Mouse (Mus musculus) thymus, postnatal 25 days (tissue): ENCODE results near the gene Otp.

Experiments
- DNase-seq: peaks from one replicate; pipeline ENCODE4 v3.0.0; 2022

Otp gene

DNA sequence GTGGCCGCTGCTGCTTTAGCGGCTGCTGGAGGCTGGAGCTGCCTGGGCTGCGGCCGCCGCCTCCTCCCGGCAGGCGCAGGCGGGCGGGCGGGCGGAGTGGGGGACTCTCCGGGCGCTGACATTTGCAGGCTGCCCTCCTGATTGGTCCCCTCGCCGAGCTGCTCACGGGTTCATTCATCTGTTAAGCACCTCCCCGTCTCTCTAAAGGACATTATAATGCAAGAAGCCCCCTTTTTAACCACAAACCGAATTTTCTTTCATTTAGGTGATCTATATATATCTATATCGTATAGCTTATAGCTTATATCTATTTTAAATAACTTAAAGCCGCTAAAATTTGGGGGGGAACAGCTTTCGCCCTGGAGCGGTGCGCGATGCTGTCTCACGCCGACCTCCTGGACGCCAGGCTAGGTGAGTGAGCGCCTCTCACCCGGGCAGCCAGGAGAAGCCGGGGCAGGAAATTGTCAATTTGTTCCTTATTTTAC, at the start of gene Otp:
TSS of gene Otp (plus strand) at position 207 of the 485 bp plus-strand sequence.
- no peak for DNase-seq

DNA sequence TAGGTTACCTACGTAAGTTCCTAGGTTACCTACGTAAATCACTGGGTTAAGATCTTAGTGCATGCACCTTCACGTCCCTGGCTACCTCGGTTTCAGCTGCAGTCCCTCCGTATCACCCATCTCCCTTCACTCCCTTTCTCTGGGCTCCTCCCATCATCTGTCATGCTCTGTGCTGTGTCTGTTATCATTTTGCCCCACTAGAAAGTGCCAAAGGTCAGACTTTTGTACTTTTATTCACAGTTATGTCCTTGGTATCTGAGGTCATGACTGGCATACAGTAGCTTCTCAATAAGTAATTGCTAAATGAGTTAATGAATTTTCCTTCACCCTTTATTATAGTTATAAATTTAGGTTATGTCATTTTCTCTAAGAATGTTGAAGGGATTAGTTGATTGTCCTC, 49.0 kb upstream of the Otp start:
- DNase-seq = no peak

- no peak for DNase-seq
These were observed 48.4 kb upstream of the Otp start for GRCm38 (mm10) chr13:94826986-94827385.

- no peak for DNase-seq
These were observed 47.6 kb upstream of the Otp start for GRCm38 (mm10) chr13:94827847-94828246.

DNA sequence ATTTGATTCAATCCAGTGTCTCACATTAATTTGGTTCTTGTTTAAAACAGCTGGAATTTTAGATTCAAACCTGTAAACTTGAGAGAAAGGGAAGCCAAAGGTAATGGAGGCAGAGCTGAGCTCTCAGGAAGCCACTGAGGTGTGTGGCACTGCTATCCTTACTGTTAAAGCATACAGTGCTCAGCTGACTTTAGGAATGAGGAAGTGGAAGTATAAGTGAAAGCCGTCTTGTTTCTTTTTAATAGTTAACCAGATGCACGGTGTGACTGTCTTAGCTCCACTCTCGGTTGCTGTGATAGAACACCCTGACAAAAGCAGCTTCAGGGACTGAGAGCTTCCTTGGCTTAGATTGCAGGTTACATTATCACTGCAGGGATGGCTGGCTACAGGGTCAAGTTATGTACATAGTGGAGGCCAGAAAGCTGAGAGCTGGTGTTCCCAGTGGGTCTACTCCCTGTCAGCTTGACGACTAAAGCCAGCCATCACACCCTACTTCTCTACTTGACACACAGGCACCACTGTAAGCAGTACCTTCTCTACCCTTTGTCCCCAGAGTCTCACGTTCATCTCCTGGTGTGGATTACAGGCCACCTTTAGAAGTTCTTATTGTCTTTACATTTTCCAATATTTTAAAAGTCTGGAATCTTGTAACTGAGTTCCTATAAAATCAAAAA, 37.2 kb upstream of the Otp start:
- DNase-seq = no peak

DNA sequence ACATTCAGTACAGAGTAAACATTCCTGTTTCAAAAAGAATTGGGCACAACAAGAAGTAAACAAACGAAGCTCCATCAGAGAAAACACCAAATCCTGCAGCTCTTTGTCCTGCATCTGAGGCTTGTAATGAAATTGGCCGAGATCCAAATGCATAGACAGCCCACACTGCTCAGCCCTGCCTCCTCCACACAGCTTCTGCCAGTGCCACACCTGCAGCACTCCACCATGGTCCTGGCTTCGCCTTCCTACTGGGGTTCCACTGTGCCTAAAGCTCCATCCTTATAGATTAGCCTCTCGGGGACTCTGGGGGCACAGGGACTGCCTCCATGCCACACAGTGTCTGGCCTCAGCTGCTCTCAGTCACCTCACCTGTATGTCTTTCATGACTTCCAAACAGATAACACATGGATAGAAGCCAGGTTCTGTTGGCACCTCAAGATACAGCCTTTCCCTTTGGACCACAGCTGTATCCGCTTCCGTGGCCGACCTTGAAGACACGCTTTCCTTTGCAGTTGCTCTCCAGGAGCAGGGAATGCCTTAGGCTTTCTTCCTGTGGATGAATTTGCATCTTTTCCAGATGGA, 36.6 kb upstream of the Otp start:
- DNase-seq = no peak

DNA sequence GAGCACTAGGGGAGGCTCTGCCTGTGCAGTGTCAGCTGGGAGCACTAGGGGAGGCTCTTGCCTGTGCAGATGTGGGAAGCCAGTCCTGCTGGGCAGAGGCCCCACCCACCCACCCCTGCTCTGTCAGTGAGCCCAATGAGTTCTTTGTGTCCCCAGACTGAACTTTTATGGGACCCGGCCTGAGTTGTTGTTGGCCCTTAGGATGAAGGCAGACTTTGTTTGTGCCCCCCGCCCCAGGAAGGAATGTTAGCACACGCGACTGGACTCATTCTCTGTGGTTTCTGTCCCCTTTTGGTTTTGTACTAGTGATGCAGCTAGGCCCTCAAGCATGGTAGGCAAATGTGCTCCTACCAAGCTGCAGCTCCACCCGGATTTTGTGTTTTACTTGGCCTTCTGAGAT, 32.2 kb upstream of the Otp start:
- DNase-seq = no peak

DNA sequence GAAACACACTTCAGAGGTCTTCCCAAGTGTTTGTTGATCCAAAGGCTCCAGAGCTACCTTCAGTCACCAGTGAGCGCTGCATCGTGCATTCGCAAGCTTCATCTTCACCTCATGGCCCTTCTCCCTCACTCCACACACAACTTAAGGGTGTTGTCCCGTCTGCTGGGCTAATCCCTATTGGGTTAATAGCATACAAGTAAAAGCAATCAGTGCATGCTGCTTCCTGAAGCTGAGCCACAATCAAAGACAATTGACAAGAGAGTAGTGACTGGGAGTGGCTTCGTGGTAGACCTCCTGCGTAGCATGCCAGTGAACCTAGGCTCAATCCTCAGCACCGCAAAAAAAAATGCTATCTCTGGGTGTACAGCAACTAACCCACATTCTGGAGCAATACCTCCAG, 27.5 kb upstream of the Otp start:
- no peak for DNase-seq

DNA sequence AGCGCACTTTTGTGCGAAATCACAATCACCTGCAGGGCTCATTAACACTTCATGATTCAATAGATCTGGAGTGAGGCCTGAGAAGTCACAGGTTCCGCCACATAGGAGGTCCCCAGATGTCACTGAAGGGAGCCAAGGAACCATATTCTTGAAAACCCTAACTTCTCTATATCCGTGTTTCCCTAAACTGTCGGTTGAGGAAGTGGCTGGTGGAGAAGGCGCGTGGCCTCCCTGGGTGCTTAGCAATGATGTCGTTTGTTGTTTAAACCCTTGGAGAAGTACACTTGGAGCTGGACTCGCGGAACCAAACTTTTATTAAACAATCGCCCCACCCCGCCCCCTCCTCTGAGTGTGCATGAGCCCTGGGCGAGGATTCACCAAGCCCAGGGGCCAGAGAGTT, 26.1 kb upstream of the Otp start:
- DNase-seq = no peak

GRCm38 (mm10) chr13:94858016-94858575, 17.3 kb upstream of the Otp start:
- no peak for DNase-seq

DNA sequence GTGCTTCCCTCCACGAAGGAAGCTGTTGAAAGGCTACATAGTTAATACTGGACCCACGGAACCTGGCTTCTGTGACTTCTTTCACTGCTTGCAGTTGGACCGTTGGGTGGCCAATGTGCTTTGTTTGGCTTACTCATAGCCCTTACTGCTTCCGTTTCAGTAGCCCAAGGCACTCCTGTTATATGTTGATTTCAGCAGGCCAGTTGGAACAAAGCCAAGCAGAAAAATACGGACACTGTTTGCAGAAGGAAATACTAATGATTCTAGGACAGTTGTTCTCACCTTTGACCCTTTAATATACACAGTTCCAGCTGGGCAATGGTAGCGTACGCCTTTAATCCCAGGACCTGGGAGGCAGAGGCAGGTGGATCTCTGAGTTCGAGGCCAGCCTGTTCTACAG, 16.1 kb upstream of the Otp start:
- DNase-seq = no peak

- DNase-seq = no peak
These were observed 12.7 kb upstream of the Otp start for GRCm38 (mm10) chr13:94862491-94863230.

DNA sequence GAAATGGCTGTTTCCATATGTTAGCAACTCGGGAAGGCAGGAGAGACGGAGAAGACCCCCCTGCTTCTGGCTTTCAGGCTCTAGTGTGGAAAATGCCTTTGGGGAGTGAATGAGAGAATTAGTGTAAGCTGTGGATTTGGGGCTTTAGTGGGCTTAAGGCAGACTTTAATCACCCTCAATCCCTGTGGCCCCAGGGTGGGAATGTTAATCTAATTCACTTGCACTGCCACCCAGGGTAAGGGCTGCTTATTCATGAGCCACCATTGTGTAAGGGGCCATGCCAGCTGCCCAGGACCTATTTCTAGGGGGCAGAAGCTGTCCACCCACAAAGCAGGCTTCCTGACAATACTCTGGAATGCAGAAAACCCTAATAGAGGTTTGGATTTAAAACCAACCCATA, 8.5 kb upstream of the Otp start:
- DNase-seq = no peak

DNA sequence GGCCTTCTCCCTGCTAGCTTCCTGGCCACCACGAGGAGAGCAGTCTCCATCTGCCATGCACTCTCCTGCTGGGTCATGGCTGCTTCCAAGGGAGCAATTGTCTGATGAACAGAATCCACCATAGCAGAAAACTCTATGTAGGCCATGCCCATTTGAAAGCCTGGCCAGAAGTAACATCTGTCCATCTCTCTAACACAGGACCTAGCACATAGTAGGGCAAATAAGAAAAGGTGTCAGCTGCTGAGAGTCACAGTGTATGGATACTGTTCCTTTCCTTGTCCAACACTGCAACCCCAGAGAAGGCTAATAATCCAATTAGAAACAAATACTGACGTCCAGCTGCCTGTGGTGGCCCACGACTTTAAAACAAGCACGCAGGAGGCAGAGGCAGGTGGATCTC, 7.6 kb upstream of the Otp start:
- DNase-seq = no peak

GRCm38 (mm10) chr13:94868478-94868950, 6.9 kb upstream of the Otp start:
- DNase-seq = peak; percentile 30

GRCm38 (mm10) chr13:94869541-94869940, 5.9 kb upstream of the Otp start:
- DNase-seq = no peak

GRCm38 (mm10) chr13:94870071-94870460, 5.3 kb upstream of the Otp start:
- no peak for DNase-seq

DNA sequence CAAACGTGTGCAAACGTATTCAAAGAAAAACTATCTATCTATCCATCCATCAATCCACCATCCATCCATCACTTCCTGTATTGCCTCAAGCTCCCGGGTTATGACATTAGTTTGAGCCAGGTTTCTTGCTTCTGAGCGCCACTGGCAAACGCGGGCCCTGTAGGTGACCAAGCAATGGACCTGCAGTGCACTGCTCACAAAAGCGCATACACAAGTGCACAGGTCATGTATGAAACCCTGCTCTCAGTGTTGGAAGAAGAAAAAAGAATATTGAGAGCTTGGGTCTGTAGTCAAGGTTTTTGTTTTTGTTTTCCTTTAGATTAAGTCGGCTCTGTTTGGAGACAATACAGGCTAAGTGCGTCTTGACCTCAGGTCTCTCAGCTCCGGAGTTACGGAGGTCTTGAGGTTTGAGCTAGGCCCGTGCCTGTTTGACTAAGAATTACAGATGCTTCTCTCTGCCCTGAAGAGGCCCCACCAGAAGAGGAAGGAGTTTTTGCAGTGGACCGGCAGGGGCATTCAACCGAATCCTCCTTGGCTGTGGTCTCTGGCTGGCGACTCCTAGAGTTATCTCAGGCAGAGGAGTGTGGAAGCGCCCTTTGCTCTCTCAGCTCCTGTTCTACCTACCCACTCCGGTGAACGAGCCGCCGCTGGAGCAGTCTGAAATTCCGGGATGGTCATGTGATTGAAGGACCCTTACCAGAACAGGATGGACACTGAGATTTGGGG, 4.8 kb upstream of the Otp start:
- no peak for DNase-seq

DNA sequence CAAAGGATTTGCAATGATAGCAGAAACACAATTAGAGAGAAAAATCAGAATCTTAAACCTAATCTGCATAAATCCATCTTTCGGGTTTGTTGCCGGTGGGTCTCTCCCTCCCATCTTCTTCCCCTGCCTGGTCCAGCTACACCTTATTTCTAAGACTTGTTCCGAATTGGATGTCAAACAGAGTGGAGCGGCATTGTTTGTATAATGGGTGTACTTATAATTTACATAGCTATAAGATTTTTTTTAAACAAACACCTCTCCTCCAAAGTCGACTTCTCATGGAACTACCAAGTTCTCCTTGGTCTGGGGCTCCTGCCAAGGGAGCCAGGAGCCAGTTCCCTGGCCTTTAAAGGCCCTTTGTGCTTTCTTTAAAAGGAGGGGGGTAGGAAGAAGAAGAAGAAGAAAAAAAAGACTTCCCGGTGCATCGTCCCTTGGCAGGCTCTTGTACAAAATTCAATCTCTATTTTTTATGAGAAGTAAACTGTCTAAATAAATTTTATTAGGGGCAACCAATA, 3.5 kb upstream of the Otp start:
- DNase-seq = no peak

DNA sequence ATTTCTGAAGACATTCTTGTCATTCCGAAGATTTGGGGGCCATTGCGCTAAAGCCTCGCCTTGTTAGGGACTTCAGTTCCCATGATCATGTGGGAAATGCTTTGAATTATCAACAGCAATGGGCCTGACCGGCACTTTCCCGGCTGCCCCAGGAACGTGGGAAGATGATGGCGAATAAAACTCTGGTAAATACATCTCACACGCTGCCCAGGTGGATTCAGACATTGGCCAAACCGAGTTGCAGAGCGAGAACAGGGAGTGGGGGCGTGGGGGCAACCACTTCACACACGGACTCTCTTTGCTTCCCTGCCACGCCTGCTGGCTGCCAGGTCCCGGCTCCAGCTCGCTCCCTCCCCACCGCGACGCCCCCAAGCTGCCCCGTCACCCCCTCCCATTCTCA, 3.0 kb upstream of the Otp start:
- DNase-seq = no peak

DNA sequence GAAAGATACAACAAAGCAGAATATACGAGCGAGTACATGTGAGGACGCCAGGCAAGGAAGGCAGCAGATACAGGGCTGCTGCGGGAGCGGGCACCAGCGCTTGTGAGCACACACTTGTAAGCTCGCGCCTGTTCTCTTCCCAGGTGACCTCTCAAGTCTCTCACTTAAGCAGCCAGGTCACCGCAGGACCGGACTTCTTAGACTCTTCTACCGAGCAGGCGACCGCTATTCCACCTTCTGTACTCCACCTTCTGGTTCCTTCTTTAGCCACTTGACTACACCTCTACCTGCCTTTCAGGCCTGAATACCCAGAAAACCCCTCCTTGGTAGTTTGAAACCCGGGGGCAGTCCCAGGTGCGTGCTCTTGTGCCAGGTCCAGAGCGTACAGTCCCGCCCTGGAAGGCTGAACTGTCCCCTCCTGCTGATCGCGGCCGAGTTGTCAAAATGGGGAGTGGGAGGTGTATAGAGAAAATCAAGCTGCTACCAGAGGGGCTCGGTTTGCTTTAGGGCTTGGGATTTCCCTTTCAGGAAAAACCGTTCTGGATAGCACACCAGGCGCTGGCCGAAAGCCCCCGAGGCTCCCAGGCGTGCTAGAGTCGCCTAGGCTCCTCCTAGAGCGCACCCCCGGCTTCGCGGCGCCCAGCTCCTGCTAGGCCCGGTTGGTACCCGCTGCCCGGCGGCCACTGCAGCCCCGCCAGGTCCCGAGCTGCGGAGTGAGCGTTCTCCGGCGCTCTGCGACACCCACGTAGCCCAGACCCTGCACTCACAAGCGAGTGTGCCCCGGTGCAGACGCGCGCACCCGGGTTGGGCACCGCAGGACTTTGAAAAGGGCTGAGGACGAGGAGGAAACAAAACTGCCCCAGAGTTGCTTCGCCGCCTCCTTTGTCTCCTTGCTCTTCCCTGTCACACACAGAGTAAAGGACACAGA, 2.0 kb upstream of the Otp start:
- no peak for DNase-seq

DNA sequence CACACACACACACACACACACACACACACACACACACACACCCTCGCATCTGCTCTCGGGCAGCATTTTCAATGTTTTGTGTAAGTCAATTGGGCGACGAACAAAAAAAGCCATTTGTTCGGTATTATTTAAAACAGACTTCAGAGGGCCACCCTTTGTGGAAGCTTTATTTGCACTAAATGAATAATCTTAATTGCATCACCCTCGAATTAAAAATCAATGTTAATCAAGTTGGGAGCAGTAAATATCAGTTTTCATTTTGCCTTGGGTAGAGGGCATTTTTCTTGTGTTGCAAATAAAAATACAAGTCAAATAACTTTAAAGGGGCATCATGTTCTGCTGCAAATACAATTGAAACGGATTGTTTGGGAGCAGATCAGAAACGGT, 1.4 kb upstream of the Otp start:
- DNase-seq = no peak
